Mouse (Mus musculus) heart, postnatal 0 days (tissue): Measurements from ENCODE around the gene Zfhx3.

Experiments used
- CTCF ChIP-seq: IDR thresholded peaks from 2 replicates; pipeline ENCODE4 v1.5.1; 2016; ENCODE audit warnings: antibody characterized with exemption, control low read depth, low read depth
- EP300 ChIP-seq: IDR thresholded peaks from 2 replicates; pipeline ENCODE4 v1.6.1; 2016; ENCODE audit warnings: antibody characterized with exemption, low read depth

DNA sequence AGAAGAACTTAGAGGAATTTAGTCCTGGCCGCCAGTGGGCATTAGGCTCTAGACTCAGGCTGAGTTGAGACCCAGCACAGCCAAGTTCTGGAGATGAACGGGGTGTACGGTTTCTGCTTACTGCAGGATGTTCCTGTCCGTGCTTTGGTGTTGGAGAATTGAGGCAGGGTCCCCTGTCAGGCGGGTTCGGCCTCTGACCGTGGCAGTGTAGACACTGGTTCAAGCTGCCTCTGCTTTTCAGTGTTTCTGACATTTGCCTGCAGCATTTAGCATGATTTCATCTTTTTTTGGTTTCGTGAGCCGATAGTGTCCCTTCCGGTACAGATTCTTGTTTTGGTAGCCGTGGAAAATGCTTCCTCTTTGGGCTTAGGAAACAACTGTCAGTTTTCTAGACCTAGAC, 805.7 kb downstream of the Zfhx3 start:
- no peak for TF ChIP-seq CTCF
- TF ChIP-seq EP300, result no peak
